Mouse (Mus musculus) adrenal gland (tissue): ENCODE measurements around the gene Galnt2.

ENCODE experiments used
- intact Hi-C: fragments of 180-260 bp; cut with DNase I; formaldehyde crosslinking; loops from one replicate; pipeline ENCODE4 v1.15.1; 2025

Galnt2 gene

GRCm38 (mm10) chr8:124290911-124291691 is 59.9 kb downstream of the Galnt2 start:
- intact Hi-C loops, result no loop called here

- intact Hi-C loops, result no loop called here
These were observed 60.5 kb downstream of the Galnt2 start for GRCm38 (mm10) chr8:124291693-124292092.

GRCm38 (mm10) chr8:124292965-124293364 is 61.8 kb downstream of the Galnt2 start:
- intact Hi-C loops, result no loop called here

- intact Hi-C loops, result no loop called here
These were observed 63.2 kb downstream of the Galnt2 start for GRCm38 (mm10) chr8:124294425-124294824.

GRCm38 (mm10) chr8:124294900-124295299 is 63.7 kb downstream of the Galnt2 start:
- intact Hi-C loops, result no loop called here

GRCm38 (mm10) chr8:124295357-124295756 is 64.2 kb downstream of the Galnt2 start:
- intact Hi-C loops, result no loop called here

- intact Hi-C loops, result no loop called here
These were observed 70.3 kb downstream of the Galnt2 start for GRCm38 (mm10) chr8:124301512-124301911.

- intact Hi-C loops, result no loop called here
These were observed 70.9 kb downstream of the Galnt2 start for GRCm38 (mm10) chr8:124301935-124302555.

- intact Hi-C loops, result no loop called here
These were observed 72.2 kb downstream of the Galnt2 start for GRCm38 (mm10) chr8:124303211-124303902.

GRCm38 (mm10) chr8:124304141-124304540 is 73.0 kb downstream of the Galnt2 start:
- intact Hi-C loops, result no loop called here

GRCm38 (mm10) chr8:124306574-124306973 is 75.4 kb downstream of the Galnt2 start:
- intact Hi-C loops, result no loop called here

GRCm38 (mm10) chr8:124307700-124308099 is 76.5 kb downstream of the Galnt2 start:
- intact Hi-C loops, result no loop called here

GRCm38 (mm10) chr8:124310509-124310908 is 79.3 kb downstream of the Galnt2 start:
- intact Hi-C loops, result no loop called here

- intact Hi-C loops, result no loop called here
These were observed 79.9 kb downstream of the Galnt2 start for GRCm38 (mm10) chr8:124311111-124311510.

- intact Hi-C loops, result no loop called here
These were observed 80.5 kb downstream of the Galnt2 start for GRCm38 (mm10) chr8:124311723-124312122.

- intact Hi-C loops, result no loop called here
These were observed 81.0 kb downstream of the Galnt2 start for GRCm38 (mm10) chr8:124312228-124312627.

GRCm38 (mm10) chr8:124314803-124315202 is 83.6 kb downstream of the Galnt2 start:
- intact Hi-C loops, result no loop called here

- intact Hi-C loops, result no loop called here
These were observed 85.4 kb downstream of the Galnt2 start for GRCm38 (mm10) chr8:124316466-124317136.

- intact Hi-C loops, result no loop called here
These were observed 86.0 kb downstream of the Galnt2 start for GRCm38 (mm10) chr8:124317191-124317682.

GRCm38 (mm10) chr8:124317821-124318220 is 86.6 kb downstream of the Galnt2 start:
- intact Hi-C loops, result no loop called here

GRCm38 (mm10) chr8:124318612-124319315 is 87.6 kb downstream of the Galnt2 start:
- intact Hi-C loops, result no loop called here
